Mouse (Mus musculus) CD4-positive helper T cell, adult 2 months (primary cell): ENCODE results near the gene Inca1.

Experiments
- DNase-seq: peaks from one replicate; pipeline ENCODE4 v3.0.0-alpha.2; 2012; ENCODE audit warnings: low read depth, missing footprints, low spot score

The Inca1 gene

GRCm38 (mm10) chr11:70653345-70654197, 46.4 kb downstream of the Inca1 start:
- peak; percentile 87 for DNase-seq

GRCm38 (mm10) chr11:70652884-70653344, 47.0 kb downstream of the Inca1 start:
- DNase-seq, result no peak

GRCm38 (mm10) chr11:70652029-70652883, 47.7 kb downstream of the Inca1 start:
- peak; percentile 51 for DNase-seq

GRCm38 (mm10) chr11:70651391-70651790, 48.6 kb downstream of the Inca1 start:
- DNase-seq, result peak; percentile 63

- DNase-seq, result peak; percentile 90
Observed at GRCm38 (mm10) chr11:70650322-70651175, 49.4 kb downstream of the Inca1 start.

- DNase-seq, result peak; percentile 29
Observed at GRCm38 (mm10) chr11:70649185-70649734, 50.7 kb downstream of the Inca1 start.

GRCm38 (mm10) chr11:70648512-70648911, 51.4 kb downstream of the Inca1 start:
- DNase-seq, result peak; percentile 55

GRCm38 (mm10) chr11:70647716-70648420, 52.1 kb downstream of the Inca1 start:
- DNase-seq, result peak; percentile 53

GRCm38 (mm10) chr11:70646691-70647650, 53.0 kb downstream of the Inca1 start, which contains the start of the genes Rnf167 and Slc25a11:
Gene Rnf167, plus strand, starts transcription at chr11:70647235.
Gene Slc25a11, minus strand, starts transcription at chr11:70647479.
- DNase-seq, result peak; percentile 99

GRCm38 (mm10) chr11:70646259-70646555, 53.7 kb downstream of the Inca1 start:
- no peak for DNase-seq

GRCm38 (mm10) chr11:70645461-70646258, 54.3 kb downstream of the Inca1 start:
- DNase-seq, result peak; percentile 20

GRCm38 (mm10) chr11:70644564-70645103, 55.3 kb downstream of the Inca1 start:
- DNase-seq, result no peak

GRCm38 (mm10) chr11:70643051-70643450, 56.9 kb downstream of the Inca1 start:
- no peak for DNase-seq

GRCm38 (mm10) chr11:70641241-70641640, 58.7 kb downstream of the Inca1 start:
- no peak for DNase-seq

- DNase-seq, result no peak
Observed at GRCm38 (mm10) chr11:70639976-70640375, 60.0 kb downstream of the Inca1 start.

- no peak for DNase-seq
Observed at GRCm38 (mm10) chr11:70638714-70639278, 61.2 kb downstream of the Inca1 start, which contains the start of gene Gp1ba. Gene Gp1ba, plus strand, starts transcription at chr11:70639122.
